Mouse (Mus musculus) heart, postnatal 14 days (tissue): ENCODE results near the gene Agfg1. TPM values are rescaled to one million over a fixed set of nuclear protein-coding genes. Genes with fewer than 3 reads are reported as not detected.
A peak's percentile ranks its signal among the peaks of the same experiment; 100 is the strongest.

ENCODE experiments used
- DNase-seq, 2 experiments: peaks; one replicate each; pipeline ENCODE4 v3.0.0; 2021 to 2022
- intact Hi-C: fragments of 180-260 bp; cut with DNase I; formaldehyde crosslinking; loops from one replicate; pipeline ENCODE4 v1.15.1; 2025
- total RNA-seq, 2 experiments: library from RNA; stranded (reverse); gene quantifications; 2 replicates each; pipeline ENCODE4 v1.2.3; 2021

Gene Agfg1
- total RNA-seq, 2 experiments from 2014 or later: 34.0 to 36.7 TPM

- intact Hi-C loops: no loop called here
- no peak for DNase-seq
Measured at GRCm38 (mm10) chr1:82820626-82821186, 18.6 kb upstream of the Agfg1 start.

DNA sequence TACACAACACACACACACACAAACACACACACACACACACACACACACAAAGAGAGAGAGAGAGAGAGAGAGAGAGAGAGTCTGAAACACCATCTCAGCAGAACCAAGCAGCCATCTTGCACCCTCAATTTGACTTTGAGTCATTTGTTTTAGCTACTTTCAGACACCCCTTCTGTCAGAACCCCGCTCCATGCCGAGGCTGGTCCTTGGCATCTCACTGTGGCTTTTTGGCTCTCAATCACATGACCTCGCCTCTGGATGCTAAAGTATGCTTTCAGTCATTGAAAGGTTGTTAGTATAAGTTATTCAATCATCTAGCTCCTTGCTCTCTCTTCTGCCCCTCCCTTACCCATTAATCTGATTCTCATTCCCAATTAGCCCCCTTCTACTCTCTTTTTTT is 17.4 kb upstream of the Agfg1 start:
- intact Hi-C loops: no loop called here

GRCm38 (mm10) chr1:82824147-82824546 is 15.1 kb upstream of the Agfg1 start:
- DNase-seq: no peak
- intact Hi-C loops: no loop called here

More for the DNA sequence above, 17.4 kb upstream of the Agfg1 start:
- no peak for DNase-seq

GRCm38 (mm10) chr1:82825256-82825655 is 14.0 kb upstream of the Agfg1 start:
- DNase-seq: no peak
- intact Hi-C loops: no loop called here

DNA sequence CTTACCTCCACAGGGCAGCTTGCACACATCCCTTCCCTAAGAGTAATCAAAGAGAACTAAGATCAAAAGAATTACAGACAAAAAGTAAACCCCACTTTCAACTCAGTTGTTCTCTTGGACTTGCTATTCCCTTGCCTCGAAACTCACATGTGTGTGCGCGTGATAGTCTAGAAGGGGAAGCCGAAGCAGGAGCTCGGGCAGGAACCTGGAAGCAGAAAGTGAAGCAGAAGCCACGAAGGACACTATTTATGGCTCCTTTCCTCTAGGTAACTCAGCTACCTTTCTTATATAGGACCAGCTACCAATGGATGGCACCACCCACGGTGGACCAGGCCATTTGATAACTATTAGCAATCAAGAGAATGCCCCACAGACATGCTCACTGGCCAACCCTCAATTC is 13.5 kb upstream of the Agfg1 start:
- DNase-seq: no peak
- intact Hi-C loops: no loop called here

GRCm38 (mm10) chr1:82826911-82827310 is 12.4 kb upstream of the Agfg1 start:
- DNase-seq: no peak
- intact Hi-C loops: no loop called here

DNA sequence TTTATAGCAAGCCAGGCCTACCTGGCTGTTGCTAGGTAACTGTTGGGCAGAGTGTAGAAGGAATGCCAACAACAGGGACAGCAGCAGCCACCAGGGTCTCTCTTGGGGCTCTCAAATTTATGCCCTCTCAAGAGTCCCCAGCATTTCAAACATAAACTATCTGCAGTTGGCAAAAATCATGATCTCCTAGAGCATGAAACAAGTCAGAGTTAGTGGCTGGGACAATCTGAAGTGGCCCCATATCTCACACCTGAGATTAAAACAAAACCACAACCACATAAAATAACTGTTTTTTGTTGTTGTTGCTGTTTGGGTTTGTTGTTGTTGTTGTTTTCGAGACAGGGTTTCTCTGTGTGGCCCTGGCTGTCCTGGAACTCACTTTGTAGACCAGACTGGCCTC is 8.5 kb upstream of the Agfg1 start:
- intact Hi-C loops: no loop called here

GRCm38 (mm10) chr1:82831547-82832240 is 7.6 kb upstream of the Agfg1 start:
- DNase-seq: peak in 1 of 2 experiments; percentile 20

More for the DNA sequence above, 8.5 kb upstream of the Agfg1 start:
- no peak for DNase-seq

GRCm38 (mm10) chr1:82832495-82833021 is 6.7 kb upstream of the Agfg1 start:
- no peak for DNase-seq
- intact Hi-C loops: no loop called here

More at GRCm38 (mm10) chr1:82831547-82832240, 7.6 kb upstream of the Agfg1 start:
- intact Hi-C loops: no loop called here

- intact Hi-C loops: no loop called here
- DNase-seq: no peak
Measured at GRCm38 (mm10) chr1:82833501-82833900, 5.8 kb upstream of the Agfg1 start.

DNA sequence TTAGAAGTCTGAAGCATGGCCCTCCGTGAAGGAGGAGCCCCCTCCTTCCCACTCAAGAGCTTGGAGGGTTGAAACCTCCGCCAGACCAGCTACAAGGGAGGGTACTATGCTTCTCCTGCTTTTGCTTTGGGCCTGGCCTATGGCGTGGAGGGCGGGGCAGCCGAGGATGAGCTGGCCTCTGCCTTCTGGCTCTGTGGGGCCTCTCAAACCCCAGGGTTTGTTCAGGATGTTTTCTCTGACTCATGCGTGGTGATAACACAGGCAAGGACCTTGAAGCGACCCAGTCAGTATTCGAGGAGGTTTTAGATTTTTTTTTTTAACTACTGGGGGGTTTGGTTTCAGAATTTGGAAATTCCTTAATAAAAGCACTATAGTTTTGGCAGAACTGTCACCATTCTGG is 4.7 kb upstream of the Agfg1 start:
- DNase-seq: peak; percentile 16 to 23
- intact Hi-C loops: no loop called here

- DNase-seq: no peak
- intact Hi-C loops: no loop called here
Measured at GRCm38 (mm10) chr1:82836342-82837217, 2.7 kb upstream of the Agfg1 start.

GRCm38 (mm10) chr1:82837579-82837978 is 1.7 kb upstream of the Agfg1 start:
- DNase-seq: no peak
- intact Hi-C loops: no loop called here

DNA sequence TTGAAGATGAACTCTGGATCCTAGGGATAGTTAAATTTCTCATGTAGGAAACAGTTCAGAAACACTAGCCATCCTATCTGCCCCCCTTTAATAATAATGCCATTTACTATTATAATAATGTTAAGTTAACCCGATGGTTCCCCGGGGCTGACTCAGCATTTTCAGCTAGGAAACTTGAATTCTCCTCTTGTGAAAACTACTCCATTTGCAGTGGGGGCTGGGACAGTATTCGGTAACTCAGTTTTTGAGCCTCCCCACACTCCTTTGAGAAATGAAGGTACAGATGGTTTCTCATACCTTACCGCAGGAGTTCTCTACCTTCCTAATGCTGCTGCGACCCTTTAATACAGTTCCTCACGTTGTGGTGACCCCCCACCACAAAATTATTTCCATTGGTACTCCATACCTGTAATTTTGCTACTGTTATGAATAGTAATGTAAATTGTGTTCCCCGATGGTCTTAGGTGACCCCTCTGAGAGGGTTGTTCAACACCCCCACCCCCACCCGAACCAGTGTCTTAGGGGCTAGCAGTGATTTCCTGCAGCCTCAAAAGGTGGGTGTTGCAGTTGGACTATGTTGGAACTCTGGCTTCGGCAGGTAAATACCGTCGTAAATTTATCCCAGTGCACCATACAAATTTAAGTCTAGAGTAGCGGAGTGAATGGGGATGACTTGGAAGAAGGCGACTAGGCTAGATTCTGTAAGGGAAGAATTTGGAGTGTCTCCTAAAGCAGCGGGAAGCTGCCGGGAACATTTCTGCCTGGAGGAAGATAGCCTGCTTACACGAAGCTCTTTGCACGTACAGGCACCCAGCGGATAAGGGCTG is 601 bp upstream of the Agfg1 start:
- intact Hi-C loops: loop anchor here (2.0 kb wide), 2 partner anchors 52 to 148 kb away; no protein-coding TSS in a partner anchor
- no peak for DNase-seq

DNA sequence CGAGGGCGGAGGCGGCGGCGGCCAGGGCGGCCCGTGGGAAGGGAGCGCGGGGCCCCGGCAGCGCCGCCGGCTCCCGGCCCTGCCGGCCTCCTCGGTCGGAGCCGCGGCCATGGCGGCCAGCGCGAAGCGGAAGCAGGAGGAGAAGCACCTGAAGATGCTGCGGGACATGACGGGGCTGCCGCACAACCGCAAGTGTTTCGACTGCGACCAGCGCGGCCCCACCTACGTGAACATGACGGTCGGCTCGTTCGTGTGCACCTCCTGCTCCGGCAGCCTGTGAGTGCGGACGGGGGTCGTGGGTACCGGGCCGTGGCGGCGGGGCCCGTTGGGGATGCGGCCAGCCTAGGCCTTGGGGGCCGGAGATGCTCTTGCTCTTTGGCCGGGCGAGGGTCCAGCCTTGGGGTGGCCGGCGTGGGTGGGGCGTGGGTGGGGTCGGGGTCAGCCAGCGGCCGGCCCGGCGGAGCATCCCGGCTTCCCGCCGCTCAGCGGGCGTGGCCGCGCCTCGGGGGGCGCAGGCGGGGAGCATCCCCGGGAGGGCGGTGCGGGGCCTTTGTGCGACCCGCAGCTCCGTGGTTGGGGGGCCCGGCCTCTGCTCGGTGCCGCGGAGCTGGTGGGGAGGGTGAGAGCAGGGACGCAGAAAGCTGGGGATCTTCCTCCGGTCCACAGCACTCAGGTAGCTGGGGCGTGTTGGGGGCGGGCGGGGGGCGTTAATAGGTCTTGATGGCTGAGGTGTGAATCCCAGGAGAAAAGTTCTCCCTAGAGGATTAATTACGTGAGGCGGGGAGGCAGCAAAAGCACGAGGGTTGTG is 535 bp downstream of the Agfg1 start:
- intact Hi-C loops: loop anchor here (2.0 to 5.0 kb wide), 3 partner anchors 42 to 147 kb away; no protein-coding TSS in a partner anchor
- DNase-seq: peak; percentile 45 to 53

DNA sequence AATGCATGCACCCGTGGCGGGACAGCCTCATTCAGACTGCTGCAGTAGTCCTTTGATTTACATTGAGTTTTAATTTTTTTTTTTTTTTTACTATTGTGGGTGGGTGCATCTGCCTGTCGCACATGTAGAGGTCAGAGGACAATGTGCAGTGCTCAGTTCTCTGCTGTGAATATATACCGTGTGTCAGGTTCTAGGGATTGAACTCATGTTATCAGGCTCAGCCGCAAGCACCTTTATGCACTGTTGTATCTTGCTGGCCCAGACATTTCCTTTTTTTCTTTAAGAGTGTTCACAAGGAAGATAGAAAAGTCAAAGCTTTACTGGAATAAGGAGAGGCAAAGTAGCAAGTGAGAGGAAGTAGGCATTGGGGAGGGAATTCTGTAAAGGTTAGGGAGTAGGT is 16.4 kb downstream of the Agfg1 start:
- no peak for DNase-seq
- intact Hi-C loops: no loop called here

GRCm38 (mm10) chr1:82858236-82858635 is 19.0 kb downstream of the Agfg1 start:
- intact Hi-C loops: no loop called here
- DNase-seq: no peak

GRCm38 (mm10) chr1:82860391-82860790 is 21.1 kb downstream of the Agfg1 start:
- intact Hi-C loops: no loop called here
- no peak for DNase-seq

- intact Hi-C loops: no loop called here
- DNase-seq: no peak
Measured at GRCm38 (mm10) chr1:82870202-82870601, 30.9 kb downstream of the Agfg1 start.
